Mouse (Mus musculus) kidney, adult 10 weeks (tissue): ENCODE data around the gene Car12. TPM values are rescaled to one million over a fixed set of nuclear protein-coding genes. Genes with fewer than 3 reads are reported as not detected.

ENCODE experiments used
- polyA plus RNA-seq: library from polyadenylated mRNA; stranded (reverse); fragments of 350-450 nt; fragmentation: Illumina TruSeq; extraction: RNeasy Lipid Tissue Mini Kit (QIAGEN cat#74804); gene quantifications from one replicate; pipeline ENCODE4 v1.2.3, GENCODE M21; 2014; ENCODE audit warnings: low read depth, low replicate concordance

Car12 gene
- 253 TPM for polyA plus RNA-seq

GRCm38 (mm10) chr9:66713135-66714021 lies at the start of gene Car12:
Car12 (plus strand) TSS chr9:66713686.

GRCm38 (mm10) chr9:66795464-66796324 lies 82.2 kb downstream of the Car12 start, which contains the start of gene Aph1b:
Aph1b (minus strand) TSS chr9:66795490.

DNA sequence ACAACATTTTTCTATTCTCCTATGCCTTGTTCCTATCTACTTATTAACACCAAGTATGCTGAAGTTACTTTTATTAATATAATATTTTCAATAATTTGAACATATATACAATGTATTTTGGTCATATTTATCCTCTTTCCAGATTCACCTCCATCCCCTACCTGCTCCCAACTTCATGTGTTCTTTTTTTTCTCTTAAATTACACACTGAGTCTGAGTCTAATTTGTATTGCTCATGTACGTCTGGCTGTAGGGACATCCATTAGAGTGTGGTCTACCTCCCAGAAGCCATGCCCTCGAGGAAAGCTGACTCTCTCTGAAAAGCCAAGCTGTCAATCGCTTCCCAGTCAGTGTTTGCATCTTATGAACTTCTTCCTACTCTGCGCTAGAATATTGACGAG lies 83.3 kb downstream of the Car12 start, which contains the start of gene Gm10647:
Gene Gm10647, plus strand, starts transcription at position 301 of the 400 bp plus-strand sequence.

Other genes starting within 250 kb of the Car12 start
- 0.61 TPM for gene Fbxl22, start 199.1 kb upstream of the Car12 start, polyA plus RNA-seq
- 118 TPM for gene Usp3, start 120.5 kb upstream of the Car12 start, polyA plus RNA-seq
- gene Aph1b, start 81.8 kb downstream of the Car12 start, polyA plus RNA-seq = 23.7 TPM
- gene Gm10647, start 83.4 kb downstream of the Car12 start, polyA plus RNA-seq = 0.57 TPM
- gene Aph1c, start 121.0 kb downstream of the Car12 start, polyA plus RNA-seq = 32.6 TPM
- 29.8 TPM for gene Rab8b, start 206.0 kb downstream of the Car12 start, polyA plus RNA-seq
- gene Rps27l, start 232.4 kb downstream of the Car12 start, polyA plus RNA-seq = 635 TPM